Mouse (Mus musculus) cerebellum, adult 2 months (tissue): ENCODE results near the gene Fam83g.

Experiments
- CTCF ChIP-seq: fragments of 200-500 bp; IDR thresholded peaks from 2 replicates; pipeline ENCODE4 v1.5.1; 2011; ENCODE audit warnings: low read depth, mild to moderate bottlenecking, control low read depth, low read length, moderate library complexity, borderline replicate concordance; ENCODE audit not compliant: insufficient read depth
- POLR2A ChIP-seq: fragments of 200-500 bp; IDR thresholded peaks from 2 replicates; pipeline ENCODE4 v1.6.1; 2011; ENCODE audit warnings: low read length, control low read depth, borderline replicate concordance; ENCODE audit not compliant: insufficient read depth

GRCm38 (mm10) chr11:61650470-61651265 lies 33.2 kb upstream of the Fam83g start:
- no peak for TF ChIP-seq POLR2A
- TF ChIP-seq CTCF, result no peak
